Mouse (Mus musculus) brown adipose tissue, adult 24 weeks (tissue): ENCODE measurements around the gene Gm4907. TPM values are rescaled to one million over a fixed set of nuclear protein-coding genes. Genes with fewer than 3 reads are reported as not detected.
"Not testable (repeated sequence)": the region's sequence is repeated elsewhere in the genome, so short reads cannot be mapped to it uniquely, and the experiment has no call there.

Source experiments
- H3K27ac ChIP-seq: fragments of 200-500 bp; replicated peaks from 2 replicates; pipeline ENCODE4 v1.5.1; 2012; ENCODE audit warnings: low read depth, mild to moderate bottlenecking, low read length
- H3K4me1 ChIP-seq: fragments of 200-500 bp; 2 replicates; pipeline ENCODE4 v1.6.1; 2012; ENCODE audit warnings: low read length, mixed read lengths; ENCODE audit not compliant: control insufficient read depth, insufficient read depth, insufficient read length
- H3K4me3 ChIP-seq: fragments of 200-500 bp; 2 replicates; pipeline ENCODE4 v1.5.1; 2012; ENCODE audit warnings: low read depth, mild to moderate bottlenecking, low read length, moderate library complexity; ENCODE audit not compliant: insufficient read depth
- polyA plus RNA-seq: library from polyadenylated mRNA; stranded (reverse); fragments of >200 nt; gene quantifications from 2 replicates; pipeline ENCODE4 v1.2.4, GENCODE M21; 2012; ENCODE audit not compliant: missing spikeins, insufficient read depth, insufficient read length

The Gm4907 gene
- polyA plus RNA-seq, result not detected in 2 replicates

DNA sequence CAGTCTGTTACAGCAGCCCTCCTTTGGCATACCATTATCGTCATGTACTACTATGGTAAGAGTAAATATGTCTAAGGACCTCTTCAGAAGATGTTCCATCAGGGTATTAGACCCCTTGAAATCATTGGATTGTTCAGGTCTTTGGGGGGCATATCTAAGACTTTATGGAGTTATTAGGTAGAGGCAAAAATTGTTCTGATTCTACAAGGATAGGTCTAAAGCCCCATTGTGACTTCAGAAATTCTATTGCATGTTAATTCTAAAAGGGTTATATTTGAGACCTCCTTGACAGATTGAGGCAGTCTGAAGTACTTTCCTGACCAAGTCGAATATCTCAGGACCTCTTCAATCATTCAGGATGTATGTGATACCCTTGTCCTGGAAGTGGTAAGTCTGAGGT is at the start of gene Gm4907:
Gene Gm4907 (plus strand): TSS at position 301 of the 400 bp plus-strand sequence.
- H3K4me3 ChIP-seq, H3K4me1 ChIP-seq, H3K27ac ChIP-seq: not testable (repeated sequence)

DNA sequence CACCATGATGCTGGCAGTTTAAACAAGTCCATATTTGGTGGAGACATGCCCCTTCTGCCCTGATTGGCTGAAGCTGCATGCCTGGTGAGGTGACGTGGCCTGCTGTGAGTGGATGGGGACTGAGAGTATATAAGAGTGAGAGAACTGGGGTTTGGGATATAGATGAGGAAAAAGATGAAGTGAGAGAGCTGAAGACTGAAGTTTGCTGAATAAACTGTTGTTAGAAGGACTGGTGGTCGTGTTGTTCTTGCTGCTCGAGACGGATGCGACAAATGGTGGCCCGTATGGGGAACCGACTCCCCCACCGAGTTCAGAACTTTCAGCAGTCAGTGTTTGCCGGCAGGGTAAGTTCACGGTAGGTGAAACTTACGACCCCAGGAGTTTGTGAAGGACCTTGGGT is 48.6 kb upstream of the Gm4907 start:
- not testable (repeated sequence) for H3K27ac ChIP-seq

DNA sequence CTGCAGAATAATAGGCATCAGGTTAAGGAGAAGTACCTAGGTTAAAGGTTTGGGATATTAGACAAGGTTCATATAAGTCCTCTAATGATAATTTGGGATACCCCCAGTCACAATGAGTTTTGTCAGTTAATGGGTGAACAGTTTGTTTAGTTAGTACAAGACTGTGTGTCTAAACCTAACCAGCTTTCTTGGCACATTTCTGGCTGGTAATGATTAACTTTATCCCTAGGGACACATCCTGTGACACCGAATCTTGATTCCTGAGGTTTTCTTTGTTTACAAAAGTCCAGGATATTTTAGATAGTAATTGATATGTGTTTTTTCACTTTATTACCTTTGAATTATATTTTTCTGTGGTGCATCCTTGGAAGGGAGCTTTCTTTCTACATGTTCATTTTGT is 41.4 kb upstream of the Gm4907 start:
- Histone ChIP-seq H3K4me3 (no peak overlapping the region), H3K27ac (no peak overlapping the region), H3K4me1 (no peaks in the 10 kb centered on the region)

More for the DNA sequence above, 48.6 kb upstream of the Gm4907 start:
- not testable (repeated sequence) for H3K4me3 ChIP-seq, H3K4me1 ChIP-seq

DNA sequence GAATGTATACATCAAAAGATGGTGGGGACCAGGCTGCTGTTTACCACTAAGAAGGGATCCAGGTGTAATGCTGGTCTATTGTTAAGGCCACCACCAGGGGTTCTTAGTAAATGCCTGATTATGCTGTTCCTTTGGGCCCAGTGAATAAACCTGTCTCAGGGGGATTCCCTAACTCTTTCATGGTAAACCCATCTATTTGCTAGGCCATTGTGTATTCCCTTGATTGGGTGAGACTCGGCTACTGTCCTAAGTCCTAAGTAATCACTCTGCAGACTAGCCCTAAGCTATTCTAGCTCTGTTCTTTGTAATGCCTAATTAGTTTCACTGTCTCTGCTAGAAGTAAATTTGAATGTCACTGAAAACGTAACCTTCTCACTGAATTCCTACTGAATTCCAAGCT is 71.8 kb downstream of the Gm4907 start:
- Histone ChIP-seq H3K27ac (no peak overlapping the region), H3K4me3 (no peak overlapping the region), H3K4me1 (no peaks in the 10 kb centered on the region)

Other genes starting within 250 kb of the Gm4907 start
- gene Wdr44, start 189.5 kb upstream of the Gm4907 start, polyA plus RNA-seq, result 2.0 and 3.0 TPM in 2 replicates
- not detected in 2 replicates for gene Gm4985, start 76.4 kb downstream of the Gm4907 start, polyA plus RNA-seq